Mouse (Mus musculus) stomach, embryonic 14.5 days (tissue): Measurements from ENCODE around the gene Ppp2r1b. TPM values are rescaled to one million over a fixed set of nuclear protein-coding genes. Genes with fewer than 3 reads are reported as not detected.

Experiments
- ATAC-seq: fragments of 200-750 bp; cut with Nextera tagmentation; 2 replicates; pipeline ENCODE4 v1.8.0; 2017; ENCODE audit warnings: low read depth, moderate TSS enrichment; ENCODE audit not compliant: insufficient number of reproducible peaks, insufficient read depth, low FRiP score
- H3K27ac ChIP-seq: fragments of 300-500 bp; sonication (generic); 2 replicates; pipeline ENCODE4 v1.5.1; 2014; ENCODE audit warnings: mild to moderate bottlenecking, low read length, moderate library complexity, mixed read lengths
- H3K27me3 ChIP-seq: fragments of 300-500 bp; sonication (generic); 2 replicates; pipeline ENCODE4 v1.6.1; 2014; ENCODE audit warnings: low read length, control low read depth, mixed read lengths; ENCODE audit not compliant: control insufficient read depth, insufficient read depth
- H3K36me3 ChIP-seq: fragments of 300-500 bp; sonication (generic); 2 replicates; pipeline ENCODE4 v1.6.1; 2014; ENCODE audit warnings: mild to moderate bottlenecking, control low read depth, low read length, moderate library complexity, mixed read lengths; ENCODE audit not compliant: control insufficient read depth, insufficient read depth
- H3K4me1 ChIP-seq: fragments of 300-500 bp; sonication (generic); 2 replicates; pipeline ENCODE4 v1.6.1; 2014; ENCODE audit warnings: low read length, control low read depth, mixed read lengths; ENCODE audit not compliant: control insufficient read depth, insufficient read depth
- H3K4me2 ChIP-seq: fragments of 300-500 bp; sonication (generic); replicated peaks from 2 replicates; pipeline ENCODE4 v1.6.1; 2014; ENCODE audit warnings: low read depth, low read length, control low read depth
- H3K4me3 ChIP-seq: fragments of 300-500 bp; sonication (generic); 2 replicates; pipeline ENCODE4 v1.5.1; 2014; ENCODE audit warnings: low read depth, low read length, control low read depth
- H3K9ac ChIP-seq: fragments of 300-500 bp; sonication (generic); replicated peaks from 2 replicates; pipeline ENCODE4 v1.6.1; 2014; ENCODE audit warnings: low read depth, mild to moderate bottlenecking, control low read depth, low read length, moderate library complexity, mixed read lengths
- H3K9me3 ChIP-seq: fragments of 300-500 bp; sonication (generic); 2 replicates; pipeline ENCODE4 v1.6.1; 2016; ENCODE audit warnings: low read depth, low read length, control low read depth; ENCODE audit not compliant: control insufficient read depth
- WGBS: fragments of 180-500 bp; shearing (Covaris S2); extraction: QIAGEN DNeasy Blood & Tissue Kit; methylation state at CpG from one replicate; pipeline ENCODE4 v1.1.7; 2014; 5-methylcytosine and 5-hydroxymethylcytosine counted together
- polyA plus RNA-seq: library from polyadenylated mRNA; unstranded; fragments of >200 nt; fragmentation: Nextera tagmentation; extraction: Ambion mirVana; gene quantifications from 2 replicates; pipeline ENCODE4 v1.2.1, GENCODE M21; 2014

Ppp2r1b gene
- polyA plus RNA-seq, 1 experiment from 2014 or later = 73.1 TPM

- Histone ChIP-seq H3K4me3 (no peak overlapping the region), H3K4me1 (peaks cover 25% of the 10 kb centered on the region), H3K9me3 (no peaks in the 10 kb centered on the region), H3K9ac (no peak overlapping the region), H3K27me3 (no peaks in the 10 kb centered on the region), H3K4me2 (no peak overlapping the region), H3K36me3 (peaks cover 11% of the 10 kb centered on the region), H3K27ac (no peak overlapping the region)
- no peak for ATAC-seq
- 70% methylated on average over 6 of the region's 6 CpGs for WGBS
Observed at GRCm38 (mm10) chr9:50847133-50847532, 2.0 kb downstream of the Ppp2r1b start.

- peaks cover 9% of the 10 kb centered on the region for H3K36me3 ChIP-seq
- ATAC-seq = no peak
- H3K4me3 ChIP-seq = no peak overlapping the region
- no peaks in the 10 kb centered on the region for H3K9me3 ChIP-seq
- H3K27me3 ChIP-seq = no peaks in the 10 kb centered on the region
- H3K9ac ChIP-seq = no peak overlapping the region
- no peak overlapping the region for H3K4me2 ChIP-seq
- 52% methylated on average over 12 of the region's 12 CpGs for WGBS
- no peak overlapping the region for H3K27ac ChIP-seq
- H3K4me1 ChIP-seq = peaks cover 29% of the 10 kb centered on the region
Observed at GRCm38 (mm10) chr9:50847606-50848368, 2.7 kb downstream of the Ppp2r1b start.

- WGBS = 67% methylated on average over 5 of the region's 5 CpGs
- no peak overlapping the region for H3K27ac ChIP-seq
- ATAC-seq = no peak
Observed at GRCm38 (mm10) chr9:50848821-50849220, 3.7 kb downstream of the Ppp2r1b start.

GRCm38 (mm10) chr9:50849249-50849648 is 4.1 kb downstream of the Ppp2r1b start:
- no peak overlapping the region for H3K4me3 ChIP-seq
- no peaks in the 10 kb centered on the region for H3K9me3 ChIP-seq
- 22% methylated on average over 8 of the region's 8 CpGs for WGBS
- H3K9ac ChIP-seq = no peak overlapping the region
- peak overlapping the region; percentile 72; the same call in 1 of the 2 replicates for H3K27ac ChIP-seq
- no peaks in the 10 kb centered on the region for H3K27me3 ChIP-seq
- H3K36me3 ChIP-seq = peaks cover 3% of the 10 kb centered on the region; the same call in 1 of the 2 replicates
- ATAC-seq = peak; percentile 79
- H3K4me2 ChIP-seq = peak overlapping the region; percentile 29
- peaks cover 30% of the 10 kb centered on the region for H3K4me1 ChIP-seq

More at GRCm38 (mm10) chr9:50848821-50849220, 3.7 kb downstream of the Ppp2r1b start:
- H3K9me3 ChIP-seq = no peaks in the 10 kb centered on the region
- H3K4me1 ChIP-seq = peaks cover 30% of the 10 kb centered on the region
- no peak overlapping the region for H3K4me2 ChIP-seq
- no peaks in the 10 kb centered on the region for H3K27me3 ChIP-seq
- H3K9ac ChIP-seq = no peak overlapping the region
- H3K36me3 ChIP-seq = peaks cover 6% of the 10 kb centered on the region
- no peak overlapping the region for H3K4me3 ChIP-seq

- H3K9me3 ChIP-seq = no peaks in the 10 kb centered on the region
- H3K27me3 ChIP-seq = no peaks in the 10 kb centered on the region
- H3K27ac ChIP-seq = peak overlapping the region; percentile 72; the same call in 1 of the 2 replicates
- no peak overlapping the region for H3K9ac ChIP-seq
- ATAC-seq = peak; percentile 57; the same call in 1 of the 2 replicates
- 58% methylated on average over 9 of the region's 9 CpGs for WGBS
- peak overlapping the region; percentile 29 for H3K4me2 ChIP-seq
- no peaks in the 10 kb centered on the region for H3K36me3 ChIP-seq
- no peak overlapping the region for H3K4me3 ChIP-seq
- H3K4me1 ChIP-seq = peaks cover 30% of the 10 kb centered on the region
Observed at GRCm38 (mm10) chr9:50849755-50850154, 4.7 kb downstream of the Ppp2r1b start.

GRCm38 (mm10) chr9:50850271-50850670 is 5.2 kb downstream of the Ppp2r1b start:
- peaks cover 30% of the 10 kb centered on the region for H3K4me1 ChIP-seq
- no peaks in the 10 kb centered on the region for H3K36me3 ChIP-seq
- peak overlapping the region; percentile 71 for H3K27ac ChIP-seq
- no peak overlapping the region for H3K4me3 ChIP-seq
- H3K4me2 ChIP-seq = peak overlapping the region; percentile 29
- H3K27me3 ChIP-seq = no peaks in the 10 kb centered on the region
- no peak for ATAC-seq
- H3K9me3 ChIP-seq = no peaks in the 10 kb centered on the region
- 20% methylated on average over 11 of the region's 11 CpGs for WGBS
- H3K9ac ChIP-seq = no peak overlapping the region

- Histone ChIP-seq H3K4me3 (no peak overlapping the region), H3K9me3 (no peaks in the 10 kb centered on the region), H3K4me1 (peaks cover 32% of the 10 kb centered on the region), H3K36me3 (no peaks in the 10 kb centered on the region), H3K9ac (no peak overlapping the region), H3K4me2 (peak overlapping the region; percentile 29; the same call in 1 of the 2 replicates), H3K27me3 (no peaks in the 10 kb centered on the region), H3K27ac (peak overlapping the region; percentile 71; the same call in 1 of the 2 replicates)
- WGBS = 45% methylated on average over 8 of the region's 8 CpGs
- ATAC-seq = no peak
Observed at GRCm38 (mm10) chr9:50850713-50851112, 5.6 kb downstream of the Ppp2r1b start.

- no peak for ATAC-seq
- no peak overlapping the region for H3K9ac ChIP-seq
- no peak overlapping the region for H3K4me2 ChIP-seq
- H3K27ac ChIP-seq = peak overlapping the region; percentile 21; the same call in 1 of the 2 replicates
- 65% methylated on average over 17 of the region's 17 CpGs for WGBS
- H3K36me3 ChIP-seq = no peaks in the 10 kb centered on the region
- H3K27me3 ChIP-seq = no peaks in the 10 kb centered on the region
- peaks cover 35% of the 10 kb centered on the region for H3K4me1 ChIP-seq
- H3K9me3 ChIP-seq = no peaks in the 10 kb centered on the region
- H3K4me3 ChIP-seq = no peak overlapping the region
Observed at GRCm38 (mm10) chr9:50852634-50853349, 7.7 kb downstream of the Ppp2r1b start.
